Mouse (Mus musculus): ENCODE measurements around the gene Fam129c.

Fam129c gene

DNA sequence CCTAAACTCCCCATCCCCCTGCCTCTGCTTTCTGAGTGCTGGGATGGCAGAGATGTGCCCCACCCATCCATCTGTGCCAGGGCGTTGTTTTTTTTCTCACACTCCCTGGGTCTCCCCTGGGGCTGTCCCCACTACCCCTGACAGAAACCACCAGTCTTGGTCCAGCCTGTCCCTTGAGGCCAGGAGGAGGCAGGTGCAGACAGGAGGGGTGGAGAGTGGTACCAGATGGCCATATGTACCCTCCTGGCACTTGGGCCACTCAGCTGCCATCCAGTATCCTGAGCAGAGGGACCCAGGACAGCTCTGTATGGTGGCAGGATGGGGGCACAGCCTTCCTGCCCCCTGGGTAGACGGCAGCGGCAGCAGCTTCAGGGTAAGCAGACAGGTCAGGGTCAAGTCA, at the start of gene Fam129c:
Gene Fam129c, plus strand, starts transcription at position 198 of the 400 bp plus-strand sequence.
- DNase-seq (ENCODE audit: low spot score): no peak

DNA sequence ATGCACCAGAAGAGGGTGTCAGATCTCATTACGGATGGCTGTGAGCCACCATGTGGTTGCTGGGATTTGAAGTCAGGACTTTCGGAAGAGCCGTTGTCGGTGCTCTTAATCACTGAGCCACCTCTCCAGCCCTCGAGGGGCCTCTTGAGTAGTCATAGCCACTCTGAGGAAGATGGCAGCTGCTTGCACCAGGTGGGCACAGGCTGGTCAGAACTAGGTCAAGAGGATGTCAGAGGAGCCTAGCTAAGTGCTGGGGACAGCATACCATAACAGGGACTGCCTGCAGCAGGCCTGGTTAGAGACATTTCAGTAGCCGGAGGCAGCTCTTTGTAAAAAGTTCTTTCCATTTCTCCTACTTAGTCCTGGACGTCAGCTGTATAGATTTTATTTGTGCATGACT, 46.7 kb upstream of the Fam129c start:
- DNase-seq (ENCODE audit: low spot score): no peak

DNA sequence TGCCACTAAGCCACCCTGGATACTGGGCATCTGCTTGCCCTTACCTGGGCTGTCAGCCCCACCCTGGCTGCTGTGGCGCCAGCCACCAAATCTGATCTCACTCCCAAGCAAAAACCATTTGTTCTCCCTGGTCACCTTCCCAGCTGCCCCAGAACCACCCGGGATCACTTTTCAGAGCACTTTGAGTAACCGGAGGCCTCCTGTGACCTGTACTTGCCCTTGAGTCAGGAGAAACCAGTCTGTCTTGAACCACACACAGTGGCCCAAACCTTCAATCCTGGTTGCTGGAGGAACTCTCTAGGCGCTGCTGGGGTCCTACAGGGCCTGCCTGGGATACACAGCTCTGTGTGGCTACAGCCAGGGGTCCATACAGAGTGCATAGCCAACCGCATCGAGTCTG, 44.7 kb upstream of the Fam129c start:
- DNase-seq (ENCODE audit: low spot score): no peak

DNA sequence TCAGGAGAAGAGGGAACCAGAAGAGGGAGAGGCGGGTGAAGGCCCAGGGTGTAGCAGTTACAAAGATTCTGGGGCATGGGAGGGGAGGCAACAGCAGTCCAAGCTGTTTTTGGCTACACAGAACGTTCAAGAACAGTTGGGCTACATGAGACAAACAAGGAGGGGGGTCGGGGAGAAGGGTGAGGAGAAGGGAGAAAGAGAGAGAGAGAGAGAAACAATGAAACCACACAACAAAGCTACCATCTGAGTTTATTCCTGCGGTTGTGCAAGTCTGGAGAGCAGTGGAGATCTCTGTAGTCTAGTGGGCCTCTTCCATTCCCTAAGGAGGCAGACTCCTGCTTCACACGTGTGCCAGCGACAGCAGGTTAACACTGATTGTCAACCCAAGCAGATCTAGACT, 43.4 kb upstream of the Fam129c start:
- no peak for DNase-seq (ENCODE audit: low spot score)

DNA sequence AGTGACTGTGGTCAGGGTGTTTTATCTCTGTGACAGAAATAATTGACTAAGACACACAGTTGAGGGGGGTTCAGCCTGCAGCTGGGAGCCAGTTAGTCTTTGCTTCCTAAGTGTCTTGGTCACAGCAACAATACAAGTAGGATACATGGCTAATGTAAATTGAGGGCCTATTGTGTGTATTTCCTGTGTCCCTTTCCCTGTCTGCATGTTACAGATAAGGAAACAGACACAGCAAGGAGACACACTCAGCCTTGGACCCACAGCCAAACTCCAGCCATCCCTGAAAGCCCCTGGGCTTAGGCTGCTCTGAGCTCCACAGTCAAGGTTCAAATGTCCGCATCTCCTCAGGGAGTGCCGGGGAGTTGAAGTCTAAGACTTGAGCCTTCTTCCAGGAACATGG, 42.8 kb upstream of the Fam129c start:
- no peak for DNase-seq (ENCODE audit: low spot score)

DNA sequence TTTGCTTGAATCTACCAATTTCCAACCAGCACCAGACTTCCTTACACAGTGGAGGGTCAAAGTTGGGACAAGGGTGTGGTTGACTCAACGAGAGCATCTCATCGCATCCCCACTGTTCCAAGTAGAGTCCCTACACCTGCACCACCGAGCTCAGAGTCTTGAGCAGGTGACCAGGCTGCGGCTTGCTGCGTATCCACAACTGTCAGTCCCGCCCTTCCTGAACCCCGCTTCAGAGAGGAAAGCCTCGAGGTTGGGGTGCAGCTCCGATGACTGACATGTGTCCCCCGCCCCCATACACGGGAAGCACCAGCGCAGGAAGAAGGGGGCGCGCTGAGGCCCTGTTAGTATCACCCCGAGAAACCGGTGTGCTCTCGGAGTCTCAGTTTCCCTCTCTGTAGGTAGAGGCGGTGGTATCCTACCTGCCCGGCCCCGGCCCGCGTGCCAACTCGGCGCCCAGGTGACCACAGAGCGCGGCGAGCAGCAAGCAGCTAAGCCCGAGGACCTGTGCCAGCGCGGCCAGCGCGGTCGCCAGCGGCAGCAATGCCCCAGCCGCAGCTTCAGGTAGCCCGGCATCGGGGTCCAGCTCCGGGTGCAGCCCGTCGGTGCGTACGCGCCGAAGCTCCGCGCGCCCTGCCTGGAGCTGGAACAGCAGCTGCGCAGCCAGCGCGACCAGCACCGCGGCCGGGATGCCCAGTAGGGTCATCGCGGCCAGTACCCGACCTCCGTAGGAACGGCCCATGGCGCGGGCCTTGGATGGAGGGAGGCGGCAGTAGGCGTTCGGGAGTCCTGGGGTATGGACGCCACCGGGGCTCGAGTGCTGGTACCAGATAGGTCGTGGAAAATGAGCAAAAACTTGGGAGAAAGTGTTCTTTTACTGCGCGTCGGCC, 39.1 kb upstream of the Fam129c start, which contains the start of gene Tmem221:
Gene Tmem221, minus strand, starts transcription at position 801 of the 887 bp plus-strand sequence.
- DNase-seq (ENCODE audit: low spot score): no peak

DNA sequence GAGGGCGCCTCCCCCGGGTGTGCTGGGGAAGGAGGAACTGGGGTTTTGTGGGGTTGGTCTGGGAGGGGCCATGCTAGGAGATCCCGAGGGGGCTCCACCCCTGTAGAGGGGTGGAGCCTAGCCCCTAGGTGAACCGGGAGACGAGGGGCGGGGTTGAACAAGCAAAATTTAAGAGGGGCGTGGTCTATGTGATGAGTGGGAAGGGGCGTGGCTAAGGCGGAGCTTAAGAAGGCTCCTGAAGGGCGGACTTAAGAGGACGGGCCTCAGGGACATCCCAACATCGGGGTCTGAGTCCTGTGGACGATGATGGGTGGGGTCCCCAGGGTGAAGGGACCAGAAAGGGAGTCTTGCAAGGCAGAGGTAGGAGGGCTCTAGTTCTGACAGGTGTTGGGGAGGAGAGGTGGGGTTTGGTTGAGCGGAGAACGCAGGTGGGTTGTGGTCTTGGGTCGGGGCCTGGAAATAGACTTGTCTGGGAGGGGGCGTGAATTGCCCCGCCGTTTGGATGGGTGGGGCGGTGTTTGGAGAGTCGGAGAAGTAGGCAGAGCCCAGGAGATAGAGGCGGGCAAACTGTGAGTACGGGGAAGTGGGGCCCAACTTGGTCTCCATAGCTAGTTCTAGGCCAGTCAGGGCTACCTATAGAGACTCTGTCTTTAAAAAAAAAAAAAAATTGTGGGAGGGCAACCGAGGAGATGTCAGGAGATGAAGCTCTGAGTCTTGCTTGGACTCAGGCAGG, 38.3 kb upstream of the Fam129c start:
- DNase-seq (ENCODE audit: low spot score): peak; percentile 87

DNA sequence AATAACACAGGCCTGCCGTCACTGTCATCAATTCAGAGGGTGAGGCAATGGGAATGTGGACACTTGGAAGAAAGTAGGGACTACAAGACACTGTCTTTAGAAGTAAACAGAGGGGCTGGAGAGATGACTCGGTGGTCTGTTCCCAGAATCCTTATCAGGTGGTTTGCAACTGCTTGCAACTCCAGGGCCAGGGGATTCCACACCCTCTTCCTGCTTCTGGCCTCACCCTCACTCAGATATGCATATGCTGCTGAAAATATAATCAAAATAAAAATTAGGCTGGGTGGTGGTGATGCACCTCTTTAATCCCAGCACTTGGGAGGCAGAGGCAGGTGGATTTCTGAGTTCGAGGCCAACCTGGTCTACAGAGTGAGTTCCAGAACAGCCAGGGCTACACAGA, 37.4 kb upstream of the Fam129c start:
- no peak for DNase-seq (ENCODE audit: low spot score)

DNA sequence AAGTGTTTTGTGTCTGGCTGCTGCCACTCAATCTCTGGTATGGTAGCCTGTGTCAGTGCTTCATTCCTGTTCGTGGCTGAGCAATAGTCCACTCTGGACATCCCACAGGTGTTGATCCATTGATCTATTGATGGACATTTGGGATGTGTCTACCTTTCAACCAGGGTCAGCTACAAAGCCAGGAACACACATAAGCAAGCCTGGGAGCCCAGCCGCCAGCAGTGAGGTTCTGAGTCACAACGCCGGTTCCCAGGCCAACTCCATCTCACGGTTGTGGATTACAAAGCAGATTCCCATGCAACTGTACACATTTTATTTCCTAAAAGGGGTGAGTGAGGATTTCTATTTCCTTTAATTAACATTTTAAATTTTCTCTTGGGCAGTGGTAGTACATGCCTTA, 36.7 kb upstream of the Fam129c start:
- no peak for DNase-seq (ENCODE audit: low spot score)

DNA sequence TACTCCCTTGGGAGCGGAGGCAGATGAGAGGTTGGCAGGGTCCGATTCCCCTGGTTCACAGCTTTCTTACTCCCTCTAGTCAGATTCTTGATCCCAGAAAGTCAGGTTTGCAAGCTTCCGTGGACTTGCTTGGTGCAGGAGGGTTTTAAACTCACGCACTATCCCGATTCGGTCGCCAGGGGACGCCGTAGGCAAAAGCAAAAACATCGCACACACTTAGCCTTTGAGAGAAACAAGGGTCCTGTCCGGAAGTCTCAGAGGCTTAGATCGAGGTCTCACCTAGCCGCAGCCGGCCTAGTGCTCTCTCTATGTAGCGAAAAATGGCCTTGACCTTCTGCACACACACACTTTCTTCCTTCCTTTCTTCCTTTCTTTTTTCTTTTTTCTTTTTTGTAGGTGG, 36.0 kb upstream of the Fam129c start:
- peak; percentile 57 for DNase-seq (ENCODE audit: low spot score)

DNA sequence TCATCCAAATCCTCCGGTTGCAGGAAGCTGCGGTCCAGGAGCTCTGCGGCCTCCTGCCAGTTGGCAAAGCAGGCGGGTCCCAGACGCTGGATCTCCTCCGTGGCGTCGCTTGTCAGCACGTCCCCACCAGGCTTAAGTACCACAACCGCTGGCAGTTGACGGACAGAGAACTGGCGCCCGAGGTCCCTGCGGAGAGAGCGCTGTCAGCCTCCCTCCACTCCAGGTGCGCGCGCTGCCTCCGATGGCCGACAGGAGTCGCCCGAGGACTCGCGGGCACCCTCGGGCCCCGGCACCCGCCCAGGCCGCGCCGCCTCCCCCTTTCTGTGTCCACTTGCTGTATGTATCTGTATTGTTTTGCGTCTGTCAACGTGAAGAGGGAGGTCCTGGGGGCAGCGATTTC, 34.7 kb upstream of the Fam129c start:
- DNase-seq (ENCODE audit: low spot score): peak; percentile 87

DNA sequence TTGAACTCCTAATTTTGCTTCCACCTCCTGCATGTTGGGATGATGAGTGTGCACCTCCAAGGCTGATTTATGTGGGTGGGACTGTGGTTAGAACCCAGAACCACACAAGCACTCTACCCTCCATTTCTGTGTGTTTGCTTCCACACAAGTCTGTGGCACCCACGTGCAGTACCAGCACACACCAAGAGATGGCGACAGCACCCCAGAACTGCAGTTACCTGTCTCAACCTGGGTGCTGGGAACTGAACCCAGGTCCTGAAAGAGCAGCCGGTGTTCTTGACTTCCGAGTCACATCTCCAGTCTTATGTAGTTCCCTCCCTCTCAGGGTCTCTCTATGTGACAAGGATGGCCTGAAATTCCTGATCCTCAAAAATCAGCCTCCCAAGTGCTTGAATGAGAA, 33.5 kb upstream of the Fam129c start:
- DNase-seq (ENCODE audit: low spot score): no peak

DNA sequence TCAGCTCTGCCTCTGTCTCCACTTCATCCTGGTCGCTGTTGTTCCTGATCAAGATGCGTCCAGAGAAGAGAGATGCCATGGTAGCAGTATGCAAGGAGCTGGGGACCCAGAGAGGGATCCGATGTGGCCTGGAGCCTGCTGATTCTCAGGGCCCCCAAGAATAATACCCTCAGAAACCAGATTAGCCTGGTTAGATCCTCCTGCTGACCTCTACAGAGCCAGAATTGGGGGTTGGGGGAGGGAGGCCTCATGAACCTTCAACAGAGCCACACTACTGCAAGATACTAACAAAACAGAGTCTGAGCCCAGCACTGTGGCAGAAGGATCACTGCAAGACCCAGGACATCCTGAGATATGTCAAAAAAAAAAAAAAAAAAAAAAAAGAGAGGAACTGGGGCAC, 30.9 kb upstream of the Fam129c start, which contains the start of gene Nxnl1:
Gene Nxnl1, minus strand, starts transcription at position 101 of the 400 bp plus-strand sequence.
- DNase-seq (ENCODE audit: low spot score): no peak

DNA sequence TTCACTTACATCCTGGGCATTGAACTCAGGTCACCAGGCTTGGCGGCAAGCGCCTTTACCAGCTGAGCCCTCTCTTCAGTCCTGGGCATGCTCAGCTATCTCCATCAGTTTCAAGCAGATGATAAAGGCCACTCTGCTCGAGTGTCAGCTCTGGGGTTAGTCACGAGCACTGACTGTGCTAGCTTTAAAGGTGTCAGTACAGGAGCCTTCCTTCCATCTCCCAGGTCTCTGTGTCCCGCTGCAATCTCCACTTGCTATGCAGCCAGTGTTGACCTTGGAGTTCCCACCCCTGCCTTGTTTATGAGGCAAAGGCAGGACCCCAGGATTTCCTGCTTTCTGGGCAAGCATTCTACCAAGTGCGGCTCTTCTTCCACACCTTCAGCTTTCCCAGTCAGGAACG, 29.9 kb upstream of the Fam129c start:
- no peak for DNase-seq (ENCODE audit: low spot score)

DNA sequence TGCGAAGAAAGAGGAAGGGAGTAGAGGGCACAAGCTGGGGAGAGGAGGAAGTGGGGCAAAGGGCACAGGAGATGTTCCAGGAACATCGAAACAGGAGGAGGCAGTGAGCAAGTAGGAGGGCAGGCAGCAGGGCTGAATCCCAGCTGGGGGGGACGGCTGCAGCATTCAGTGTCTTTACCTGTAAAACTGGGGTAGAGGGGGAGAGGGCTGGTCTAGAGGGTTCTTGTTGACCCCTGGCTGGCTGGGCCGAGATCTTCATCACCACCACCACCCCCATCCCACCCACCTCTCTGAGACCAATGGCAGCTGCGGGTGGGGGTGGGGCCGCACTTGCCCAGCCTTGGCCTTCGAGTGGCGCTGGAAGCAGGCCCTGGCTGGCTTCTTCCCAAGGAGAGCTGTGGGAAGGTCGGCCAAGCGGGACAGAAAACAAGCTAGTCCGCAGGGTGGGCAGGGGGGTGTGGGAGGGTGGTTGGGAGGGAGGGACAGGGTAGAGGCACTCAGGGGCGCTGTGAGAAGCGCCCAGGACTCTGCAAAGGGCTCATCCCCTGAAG, 29.0 kb upstream of the Fam129c start, which contains the start of gene Slc27a1:
Gene Slc27a1, plus strand, starts transcription at position 496 of the 551 bp plus-strand sequence.
- DNase-seq (ENCODE audit: low spot score): peak; percentile 62

DNA sequence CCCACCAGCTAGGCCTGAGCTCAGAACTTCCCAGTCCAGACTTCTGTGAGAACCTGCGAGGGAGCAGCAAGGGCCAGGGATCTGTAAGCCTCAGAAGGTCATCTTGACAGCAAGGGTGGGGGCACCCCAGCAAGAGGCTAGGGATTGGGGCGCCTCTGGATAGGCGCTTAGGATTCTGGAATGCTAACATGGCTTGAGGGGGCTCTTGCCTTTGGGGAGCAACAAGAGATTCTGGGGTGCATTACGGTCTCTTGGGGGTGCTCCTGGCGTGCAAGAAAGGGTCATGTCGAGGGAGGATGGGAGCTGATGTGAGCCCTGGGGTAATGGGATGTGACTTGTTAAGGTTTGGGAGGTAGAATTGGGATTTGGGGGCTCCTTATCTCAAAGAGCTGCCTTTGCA, 28.5 kb upstream of the Fam129c start:
- DNase-seq (ENCODE audit: low spot score): no peak

DNA sequence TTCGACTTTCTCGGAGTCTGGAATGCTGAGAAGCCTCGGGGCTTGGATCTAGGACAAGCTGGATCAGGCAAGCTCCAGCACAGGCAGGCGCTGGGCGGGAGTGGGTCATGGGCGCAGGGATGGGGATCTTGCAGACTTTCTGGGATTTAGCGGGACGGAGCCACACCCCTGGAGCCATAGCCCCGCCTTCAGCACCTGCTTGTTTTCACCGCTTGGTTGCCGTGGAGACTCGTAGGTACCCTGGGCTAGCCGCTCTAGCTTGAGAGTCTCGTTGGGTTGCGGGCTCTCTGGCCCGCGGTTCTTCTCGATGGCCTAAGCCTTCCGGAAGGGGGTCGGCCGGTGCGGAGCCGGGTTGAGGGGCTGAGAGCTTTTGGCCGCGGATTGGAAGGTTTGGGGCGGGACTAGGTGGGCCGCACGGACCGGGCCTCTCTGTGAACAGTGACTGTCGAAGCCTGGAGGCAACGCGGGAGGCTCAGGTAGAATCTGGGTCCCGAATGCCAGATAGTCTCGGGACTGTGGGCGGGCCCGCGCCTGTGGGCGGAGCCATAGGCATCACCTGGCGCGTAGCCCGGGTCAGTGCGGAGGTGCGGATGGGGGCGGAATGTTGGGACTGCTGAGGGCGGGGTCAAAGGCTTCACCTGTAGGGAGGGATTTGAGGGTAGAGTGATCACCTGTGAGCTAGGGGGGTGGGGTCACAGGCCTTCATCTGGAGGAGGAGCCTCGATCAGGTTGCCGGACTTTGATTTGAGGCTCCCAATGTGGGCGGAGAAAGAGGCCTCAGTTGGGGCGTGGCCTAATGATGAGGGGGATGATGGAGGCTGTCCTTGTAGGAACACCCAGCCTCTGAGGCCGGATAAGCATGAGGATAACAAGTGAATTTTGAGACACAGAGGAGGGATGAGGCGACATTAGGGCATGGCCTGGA, 27.8 kb upstream of the Fam129c start:
- peak; percentile 94 for DNase-seq (ENCODE audit: low spot score)

DNA sequence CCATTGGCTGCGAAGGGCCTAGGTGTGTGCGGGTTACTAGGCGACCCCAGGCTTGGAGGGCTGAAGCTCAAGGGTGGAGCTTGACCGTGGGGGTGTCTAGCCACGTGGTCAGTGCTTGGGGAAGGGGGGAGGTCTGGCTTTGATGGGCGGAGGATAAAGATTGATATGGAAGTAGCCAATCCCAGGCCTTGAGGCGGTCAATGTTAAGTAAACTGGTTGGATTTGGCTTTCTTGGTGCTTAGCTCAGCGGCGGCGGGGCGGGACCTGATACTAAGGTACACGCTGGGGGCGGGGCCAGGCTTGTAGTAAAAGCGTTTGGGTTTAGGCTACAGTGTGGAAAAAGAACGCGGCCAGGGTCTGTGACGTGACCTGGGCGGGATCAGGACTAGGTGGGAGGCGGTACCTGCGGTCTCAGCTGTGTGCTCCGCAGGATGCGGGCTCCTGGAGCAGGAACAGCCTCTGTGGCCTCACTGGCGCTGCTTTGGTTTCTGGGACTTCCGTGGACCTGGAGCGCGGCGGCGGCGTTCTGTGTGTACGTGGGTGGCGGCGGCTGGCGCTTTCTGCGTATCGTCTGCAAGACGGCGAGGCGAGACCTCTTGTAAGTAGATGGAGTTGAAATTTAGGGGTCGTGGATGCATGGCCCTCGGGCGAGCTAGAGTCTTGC, 27.0 kb upstream of the Fam129c start:
- peak; percentile 98 for DNase-seq (ENCODE audit: low spot score)

DNA sequence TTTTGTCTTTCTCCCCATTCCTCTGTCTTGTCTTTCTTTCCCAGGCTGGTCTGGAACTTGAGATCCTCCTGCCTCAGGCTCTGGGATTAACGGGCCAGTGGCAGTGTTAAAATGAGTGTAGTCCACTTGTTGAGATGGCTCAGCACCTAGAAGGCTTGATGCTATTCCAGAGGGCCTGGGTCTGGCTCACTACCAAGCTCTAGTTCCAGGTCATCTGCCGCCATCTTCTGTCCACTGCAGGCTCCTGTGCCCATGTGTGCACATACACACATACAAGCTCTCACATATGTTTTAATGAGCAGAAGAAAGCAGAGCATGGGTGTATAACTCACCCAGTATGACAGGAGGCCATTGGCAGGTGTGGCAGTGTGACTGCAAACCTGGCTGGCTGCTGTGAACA, 25.4 kb upstream of the Fam129c start:
- DNase-seq (ENCODE audit: low spot score): no peak

DNA sequence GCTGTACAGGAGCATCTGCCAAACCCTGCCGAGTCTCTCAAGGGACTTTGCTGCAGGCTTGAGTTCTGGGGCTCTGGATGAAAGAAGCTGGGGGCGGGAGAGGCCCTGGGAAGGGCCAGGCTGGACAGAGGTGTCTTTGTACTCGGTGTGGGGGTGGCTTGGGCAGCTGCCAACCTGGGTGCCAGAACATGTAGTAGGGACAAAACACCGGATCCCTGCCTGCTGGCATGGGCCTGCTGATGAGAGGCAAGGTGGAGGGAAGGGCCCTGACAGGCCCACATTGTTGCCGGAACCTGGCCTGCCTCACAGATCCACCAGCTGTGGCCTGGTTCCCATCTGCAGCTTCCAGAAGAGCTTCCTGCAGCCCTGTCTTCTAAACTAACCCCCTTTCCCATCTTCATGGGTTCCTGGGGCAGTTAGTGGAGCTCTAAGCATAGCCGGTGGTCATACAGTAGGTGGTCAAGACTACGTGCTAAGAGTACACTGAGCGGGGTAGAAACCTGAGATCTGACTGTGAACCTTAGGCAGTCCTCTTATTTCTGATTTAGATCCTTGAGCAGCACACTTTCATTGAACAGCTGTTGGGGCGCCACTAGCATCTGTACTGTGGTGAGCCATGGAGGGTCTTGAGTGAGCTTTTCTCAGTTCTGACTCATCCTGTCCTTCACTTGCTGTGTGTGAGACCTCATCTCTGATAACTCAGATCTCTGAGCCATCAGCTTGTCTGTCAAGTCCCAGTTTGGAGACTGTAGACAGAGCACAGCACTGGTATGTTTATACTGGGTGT, 24.4 kb upstream of the Fam129c start:
- DNase-seq (ENCODE audit: low spot score): peak; percentile 79

Data from urinary bladder, postnatal 14 days (tissue).